Mouse (Mus musculus): Measurements from ENCODE around the gene Ppp4r3a.

Ppp4r3a gene

GRCm38 (mm10) chr12:100991119-100991518 lies 92.4 kb downstream of the Ppp4r3a start:
- no peak for TF ChIP-seq GATA4 (IDR thresholded peaks at IDR 0.05; ENCODE audit: insufficient replicate concordance, low read length)

DNA sequence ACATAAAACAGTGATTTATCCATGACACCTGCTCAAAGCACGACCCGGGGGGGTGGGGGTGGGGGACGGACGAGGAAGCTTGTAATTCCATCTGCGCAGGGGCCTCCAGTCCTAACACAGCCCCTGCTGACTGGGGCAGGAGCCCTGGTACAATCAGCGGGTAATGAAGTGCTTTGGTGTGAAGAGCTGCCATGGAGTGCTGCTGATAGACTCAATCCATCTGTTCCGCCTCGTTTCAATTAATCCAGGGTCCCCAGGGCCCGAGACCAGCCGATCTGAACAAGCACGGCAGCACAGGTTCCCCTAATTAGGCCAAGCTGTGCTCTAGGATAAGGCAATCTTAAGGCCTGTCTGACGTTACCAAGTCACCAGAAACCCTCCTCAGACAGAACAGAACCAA lies 93.2 kb downstream of the Ppp4r3a start:
- no peak for TF ChIP-seq GATA4 (IDR thresholded peaks at IDR 0.05; ENCODE audit: insufficient replicate concordance, low read length)

GRCm38 (mm10) chr12:100989780-100990288 lies 93.7 kb downstream of the Ppp4r3a start:
- TF ChIP-seq GATA4 (IDR thresholded peaks at IDR 0.05; ENCODE audit: insufficient replicate concordance, low read length): no peak

Measured in liver, adult (tissue).